Mouse (Mus musculus) erythroblast, embryonic 14.5 days (primary cell): ENCODE data around the gene Vps13c.

ENCODE experiments used
- GATA1 ChIP-seq: IDR thresholded peaks from 2 replicates; pipeline ENCODE4 v1.6.1; 2012; ENCODE audit warnings: low read length, inconsistent platforms, mixed read lengths
- TAL1 ChIP-seq: IDR thresholded peaks from 3 replicates; pipeline ENCODE4 v1.6.1; 2012; ENCODE audit warnings: low read length, inconsistent platforms, mixed read lengths

DNA sequence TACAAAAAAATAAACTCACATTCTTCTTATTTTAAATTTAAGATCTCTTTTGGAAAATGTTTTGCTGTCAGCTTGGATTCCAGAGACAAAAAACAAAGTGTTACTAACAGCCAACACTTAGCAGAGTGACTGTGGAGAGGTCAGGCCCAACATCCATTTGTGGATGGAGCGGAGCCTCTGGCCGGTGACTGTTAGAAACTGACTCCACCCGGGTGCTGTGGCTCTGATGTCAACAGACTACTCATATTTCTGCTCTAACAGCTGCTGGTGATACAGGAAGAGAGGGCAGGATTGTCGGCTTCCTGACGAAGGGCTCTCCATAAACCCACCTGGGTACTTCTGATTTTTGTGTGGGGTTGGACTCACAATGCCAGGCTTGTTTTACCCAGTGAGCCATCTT, 17.1 kb upstream of the Vps13c start:
- TF ChIP-seq TAL1 (no peak), GATA1 (no peak)
